Mouse (Mus musculus): ENCODE measurements around the gene Acot12.

- TF ChIP-seq POLR2A (IDR thresholded peaks at IDR 0.05; ENCODE audit: insufficient read depth, low read depth, low read length) (no peak), CTCF (IDR thresholded peaks at IDR 0.05; ENCODE audit: insufficient read depth, low read depth, low read length) (no peak)
These were observed 68.2 kb downstream of the Acot12 start for GRCm38 (mm10) chr13:91809476-91809875.
